18 mouse cellular contexts compared by ENCODE assay signal in the genomic region with DNA sequence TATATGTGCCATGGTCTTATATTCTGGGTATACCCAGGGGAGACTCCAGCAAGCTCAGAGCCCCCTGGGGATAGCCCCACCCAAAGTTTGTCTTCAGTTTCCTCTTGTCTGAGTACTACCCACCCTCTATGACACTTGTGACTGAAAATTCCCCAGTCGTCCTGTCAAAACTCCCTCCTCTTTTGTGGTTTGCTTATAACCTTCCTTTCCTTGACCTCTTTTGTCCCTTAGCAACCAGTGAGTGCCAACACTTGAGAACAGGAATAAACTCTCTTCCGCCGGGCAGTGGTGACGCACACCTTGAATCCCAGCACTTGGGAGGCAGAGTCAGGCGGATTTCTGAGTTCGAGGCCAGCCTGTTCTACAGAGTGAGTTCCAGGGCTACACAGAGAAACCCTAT. TPM values are rescaled to one million over a fixed set of nuclear protein-coding genes. Genes with fewer than 3 reads are reported as not detected.
DNase-seq lines count a peak whose midpoint lies in the region; ATAC-seq and TF ChIP-seq lines count a peak whose summit lies in the region.
"Had no signal": no experiment of that assay in that cellular context is flagged by ENCODE, and none has a peak within 500 bp of the region (broad histone marks: within the 10 kb centered on the region; RNA-seq: fewer than 3 reads in every experiment).

No protein-coding gene starts in this region.

- no peak; the same call in 1 of the 2 replicates for ATAC-seq in heart, postnatal 0 days (ENCODE audit: insufficient read depth, low read depth)
- no peak for ATAC-seq in heart, embryonic 11.5 days (replicated peaks; ENCODE audit: insufficient number of reproducible peaks, low FRiP score, low TSS enrichment)
- ATAC-seq: intestine, postnatal 0 days had no signal

- H3K9ac ChIP-seq in heart, postnatal 0 days (replicated peaks; ENCODE audit: low read depth, low read length): no peak overlapping the region
- H3K9ac ChIP-seq in heart, embryonic 11.5 days (ENCODE audit: low read depth, low read length): no peak overlapping the region
- H3K9ac ChIP-seq: forebrain, embryonic 12.5 days; hindbrain, embryonic 15.5 days; kidney, embryonic 15.5 days; limb, embryonic 13.5 days; liver, embryonic 14.5 days; neural tube, embryonic 13.5 days had no signal

- 19% methylated on average over 6 of the region's 6 CpGs for WGBS in heart, postnatal 0 days
- WGBS in heart, embryonic 11.5 days (ENCODE audit: insufficient replicate concordance): 45% methylated on average over 6 of the region's 6 CpGs

- H3K4me2 ChIP-seq in heart, postnatal 0 days (ENCODE audit: low read depth, low read length): no peak overlapping the region
- no peak overlapping the region for H3K4me2 ChIP-seq in heart, embryonic 11.5 days
- H3K4me2 ChIP-seq: forebrain, embryonic 12.5 days; hindbrain, embryonic 15.5 days; kidney, embryonic 15.5 days; limb, embryonic 13.5 days; midbrain, embryonic 11.5 days; neural tube, embryonic 13.5 days had no signal

- TF ChIP-seq EP300 in heart, postnatal 0 days (IDR thresholded peaks at IDR 0.05; ENCODE audit: low read depth): no peak

- peak overlapping the region; percentile 49 for H3K27ac ChIP-seq in heart, postnatal 0 days (ENCODE audit: low read depth)
- H3K27ac ChIP-seq in heart, embryonic 11.5 days (ENCODE audit: low read depth, low read length): no peak overlapping the region
- H3K27ac ChIP-seq: forebrain, embryonic 12.5 days; hindbrain, embryonic 15.5 days; kidney, embryonic 15.5 days; limb, embryonic 13.5 days; liver, embryonic 14.5 days; neural tube, embryonic 13.5 days had no signal

- no peaks in the 10 kb centered on the region for H3K27me3 ChIP-seq in heart, postnatal 0 days (ENCODE audit: control insufficient read depth, insufficient read depth, low read length)
- H3K27me3 ChIP-seq in heart, embryonic 11.5 days (ENCODE audit: control insufficient read depth, insufficient read depth, low read length): no peaks in the 10 kb centered on the region
- H3K27me3 ChIP-seq in splenic B cell, adult 2 months (ENCODE audit: control insufficient read depth, insufficient read depth, low read length, poor library complexity, severe bottlenecking): no peaks in the 10 kb centered on the region
- H3K27me3 ChIP-seq: limb, embryonic 13.5 days had no signal

- TF ChIP-seq CTCF in heart, postnatal 0 days (IDR thresholded peaks at IDR 0.05; ENCODE audit: low read depth): no peak

- H3K36me3 ChIP-seq in heart, postnatal 0 days (replicated peaks; ENCODE audit: control insufficient read depth, insufficient read depth, low read length): no peaks in the 10 kb centered on the region
- no peaks in the 10 kb centered on the region for H3K36me3 ChIP-seq in heart, embryonic 11.5 days (ENCODE audit: control insufficient read depth, insufficient read depth, low read length)
- H3K36me3 ChIP-seq in splenic B cell, adult 2 months (ENCODE audit: control insufficient read depth, insufficient read depth, low read length, poor library complexity, severe bottlenecking): no peaks in the 10 kb centered on the region
- H3K36me3 ChIP-seq: forebrain, embryonic 12.5 days; hindbrain, embryonic 15.5 days; kidney, embryonic 15.5 days; limb, embryonic 13.5 days; neural tube, embryonic 13.5 days had no signal

- no peaks in the 10 kb centered on the region for H3K9me3 ChIP-seq in heart, postnatal 0 days (replicated peaks; ENCODE audit: control insufficient read depth, low read length)
- H3K9me3 ChIP-seq in heart, embryonic 11.5 days (replicated peaks; ENCODE audit: control insufficient read depth, low read length): no peaks in the 10 kb centered on the region
- H3K9me3 ChIP-seq: forebrain, embryonic 12.5 days; hindbrain, embryonic 15.5 days; kidney, embryonic 15.5 days; limb, embryonic 13.5 days; neural tube, embryonic 13.5 days had no signal

- peaks cover 5% of the 10 kb centered on the region for H3K4me1 ChIP-seq in heart, postnatal 0 days (ENCODE audit: control insufficient read depth, insufficient read depth)
- peaks cover 9% of the 10 kb centered on the region for H3K4me1 ChIP-seq in heart, embryonic 11.5 days (ENCODE audit: control insufficient read depth, insufficient read depth, low read length)

- H3K4me3 ChIP-seq in heart, postnatal 0 days (ENCODE audit: low read depth, low read length): no peak overlapping the region
- H3K4me3 ChIP-seq in heart, embryonic 11.5 days (ENCODE audit: low read depth, low read length): no peak overlapping the region
- H3K4me3 ChIP-seq: forebrain, embryonic 12.5 days; hindbrain, embryonic 15.5 days; kidney, embryonic 15.5 days; limb, embryonic 13.5 days; neural tube, embryonic 13.5 days had no signal

- DNase-seq in cerebellum, adult 9-10 months: peak; percentile 25
- no peak for DNase-seq in cerebellum, adult 11 months
- DNase-seq in heart, postnatal 0 days (ENCODE audit: low spot score): peak; percentile 81
- peak; percentile 43 for DNase-seq in adipocyte (ENCODE audit: low spot score)
- peak; percentile 63 for DNase-seq in splenic B cell, adult 2 months (ENCODE audit: low read depth, low spot score)
- no peak for DNase-seq in thymus, postnatal 25 days
- no peak for DNase-seq in right cerebral cortex, postnatal 4 days
- DNase-seq: adrenal gland, adult 8-10 months; thymus, adult 18-20 months had no signal

RNA-seq across cellular contexts. Expression of gene Marveld1, which starts 3.1 kb away (rescaled TPM):
- total RNA-seq in heart, postnatal 0 days (2014; rRNA removed; ENCODE audit: low replicate concordance): 35.0 and 44.6 TPM in 2 replicates
- 7.2 and 8.6 TPM in 2 replicates for polyA plus RNA-seq in heart, postnatal 0 days (2015; fragmentation: Nextera tagmentation; extraction: Ambion mirVana)
- polyA plus RNA-seq in heart, embryonic 11.5 days (2014; fragmentation: Nextera tagmentation; extraction: Ambion mirVana): 13.9 and 14.4 TPM in 2 replicates

RNA-seq across cellular contexts. Expression of gene Avpi1, which starts 15.2 kb away (rescaled TPM):
- 39.9 and 52.6 TPM in 2 replicates for total RNA-seq in heart, postnatal 0 days (2014; rRNA removed; ENCODE audit: low replicate concordance)
- 43.0 and 46.0 TPM in 2 replicates for polyA plus RNA-seq in heart, postnatal 0 days (2015; fragmentation: Nextera tagmentation; extraction: Ambion mirVana)
- polyA plus RNA-seq in heart, embryonic 11.5 days (2014; fragmentation: Nextera tagmentation; extraction: Ambion mirVana): 29.5 and 31.1 TPM in 2 replicates

RNA-seq across cellular contexts. Expression of gene Zfyve27, which starts 19.7 kb away (rescaled TPM):
- total RNA-seq in heart, postnatal 0 days (2014; rRNA removed; ENCODE audit: low replicate concordance): 20.4 and 27.2 TPM in 2 replicates
- polyA plus RNA-seq in heart, postnatal 0 days (2015; fragmentation: Nextera tagmentation; extraction: Ambion mirVana): 16.2 and 18.3 TPM in 2 replicates
- 11.6 and 13.5 TPM in 2 replicates for polyA plus RNA-seq in heart, embryonic 11.5 days (2014; fragmentation: Nextera tagmentation; extraction: Ambion mirVana)

RNA-seq across cellular contexts. Expression of gene Pi4k2a, which starts 53.8 kb away (rescaled TPM):
- total RNA-seq in heart, postnatal 0 days (2014; rRNA removed; ENCODE audit: low replicate concordance): 6.7 and 6.9 TPM in 2 replicates
- 12.6 and 13.4 TPM in 2 replicates for polyA plus RNA-seq in heart, postnatal 0 days (2015; fragmentation: Nextera tagmentation; extraction: Ambion mirVana)
- 14.6 and 16.3 TPM in 2 replicates for polyA plus RNA-seq in heart, embryonic 11.5 days (2014; fragmentation: Nextera tagmentation; extraction: Ambion mirVana)

RNA-seq across cellular contexts. Expression of gene Morn4, which starts 57.9 kb away (rescaled TPM):
- 1.7 and 2.3 TPM in 2 replicates for total RNA-seq in heart, postnatal 0 days (2014; rRNA removed; ENCODE audit: low replicate concordance)
- polyA plus RNA-seq in heart, postnatal 0 days (2015; fragmentation: Nextera tagmentation; extraction: Ambion mirVana): 5.2 and 5.7 TPM in 2 replicates
- 17.7 and 18.7 TPM in 2 replicates for polyA plus RNA-seq in heart, embryonic 11.5 days (2014; fragmentation: Nextera tagmentation; extraction: Ambion mirVana)

Comparison
In these comparisons a context has a peak if more than half of its experiments do, and no peak if none do; other contexts are left out.
1. DNase-seq: peak in cerebellum, adult 9-10 months (single experiment), heart, postnatal 0 days (single experiment), adipocyte (single experiment) and splenic B cell, adult 2 months (single experiment); none in cerebellum, adult 11 months (single experiment), thymus, postnatal 25 days (single experiment) and right cerebral cortex, postnatal 4 days (single experiment).